Mouse (Mus musculus) left cerebral cortex, postnatal 25 days (tissue): Measurements from ENCODE around the gene Cdadc1. TPM values are rescaled to one million over a fixed set of nuclear protein-coding genes. Genes with fewer than 3 reads are reported as not detected.

Experiments used
- DNase-seq, 2 experiments: peaks; one replicate each; pipeline ENCODE4 v3.0.0; 2022; ENCODE audit warnings: low spot score in 2 of 2, mixed read lengths in 1 of 2
- intact Hi-C: fragments of 180-260 bp; cut with DNase I; formaldehyde crosslinking; loops from one replicate; pipeline ENCODE4 v1.15.1; 2025
- total RNA-seq, 2 experiments: library from RNA; stranded (reverse); gene quantifications; 2 replicates each; pipeline ENCODE4 v1.2.3; 2021

The Cdadc1 gene
- total RNA-seq, result 10 to 100 TPM; 63.2 to 66.1 TPM

GRCm38 (mm10) chr14:59597398-59598259 is at the start of gene Cdadc1:
Cdadc1 (minus strand) TSS chr14:59597959.
- peak; percentile 97 to 98 for DNase-seq
- intact Hi-C loops, result no loop called here

GRCm38 (mm10) chr14:59646826-59647697 is 49.3 kb upstream of the Cdadc1 start:
- intact Hi-C loops, result no loop called here
- no peak for DNase-seq

- DNase-seq, result no peak
- intact Hi-C loops, result no loop called here
Measured at GRCm38 (mm10) chr14:59644896-59645295, 47.1 kb upstream of the Cdadc1 start.

GRCm38 (mm10) chr14:59644166-59644565 is 46.4 kb upstream of the Cdadc1 start:
- no peak for DNase-seq
- intact Hi-C loops, result no loop called here

- peak in 1 of 2 experiments; percentile 16 for DNase-seq
- intact Hi-C loops, result no loop called here
Measured at GRCm38 (mm10) chr14:59643582-59643981, 45.8 kb upstream of the Cdadc1 start.

GRCm38 (mm10) chr14:59641856-59642255 is 44.1 kb upstream of the Cdadc1 start:
- DNase-seq, result no peak
- intact Hi-C loops, result no loop called here

GRCm38 (mm10) chr14:59638906-59639703 is 41.3 kb upstream of the Cdadc1 start:
- no peak for DNase-seq
- intact Hi-C loops, result no loop called here

GRCm38 (mm10) chr14:59633988-59634387 is 36.2 kb upstream of the Cdadc1 start:
- DNase-seq, result no peak
- intact Hi-C loops, result no loop called here

GRCm38 (mm10) chr14:59633295-59633898 is 35.6 kb upstream of the Cdadc1 start:
- intact Hi-C loops, result no loop called here
- no peak for DNase-seq

- intact Hi-C loops, result no loop called here
- no peak for DNase-seq
Measured at GRCm38 (mm10) chr14:59632067-59632466, 34.3 kb upstream of the Cdadc1 start.

GRCm38 (mm10) chr14:59630096-59630495 is 32.3 kb upstream of the Cdadc1 start:
- intact Hi-C loops, result no loop called here
- DNase-seq, result no peak

GRCm38 (mm10) chr14:59629308-59629707 is 31.5 kb upstream of the Cdadc1 start:
- DNase-seq, result no peak
- intact Hi-C loops, result loop anchor here (5.0 to 10.0 kb wide), 2 partner anchors 95 to 313 kb away; no protein-coding TSS in a partner anchor

GRCm38 (mm10) chr14:59627823-59628222 is 30.1 kb upstream of the Cdadc1 start:
- DNase-seq, result peak in 1 of 2 experiments; percentile 46
- intact Hi-C loops, result loop anchor here (5.0 to 10.0 kb wide), 2 partner anchors 97 to 314 kb away; no protein-coding TSS in a partner anchor

- DNase-seq, result no peak
- intact Hi-C loops, result loop anchor here (5.0 to 10.0 kb wide), 2 partner anchors 98 to 315 kb away; no protein-coding TSS in a partner anchor
Measured at GRCm38 (mm10) chr14:59627142-59627680, 29.5 kb upstream of the Cdadc1 start.

- no peak for DNase-seq
- intact Hi-C loops, result loop anchor here (5.0 to 10.0 kb wide), 2 partner anchors 98 to 316 kb away; no protein-coding TSS in a partner anchor
Measured at GRCm38 (mm10) chr14:59626711-59627110, 29.0 kb upstream of the Cdadc1 start.

- intact Hi-C loops, result loop anchor here (5.0 to 10.0 kb wide), 2 partner anchors 99 to 316 kb away; no protein-coding TSS in a partner anchor
- peak; percentile 17 to 23 for DNase-seq
Measured at GRCm38 (mm10) chr14:59625806-59626364, 28.1 kb upstream of the Cdadc1 start.

- peak; percentile 65 to 69 for DNase-seq
- intact Hi-C loops, result loop anchor here (5.0 to 10.0 kb wide), 2 partner anchors 100 to 317 kb away; no protein-coding TSS in a partner anchor
Measured at GRCm38 (mm10) chr14:59625158-59625805, 27.5 kb upstream of the Cdadc1 start, which contains the start of gene Shisa2. Shisa2 (plus strand) TSS chr14:59625308.
